Mouse (Mus musculus) C2C12 (cell line): ENCODE results near the gene Abr. TPM values are rescaled to one million over a fixed set of nuclear protein-coding genes. Genes with fewer than 3 reads are reported as not detected.
A peak's percentile ranks its signal among the peaks of the same experiment; 100 is the strongest.

Experiments
- H3K27me3 ChIP-seq: one replicate; pipeline ENCODE4 v1.6.1; 2011; ENCODE audit not compliant: control insufficient read depth, insufficient read depth, insufficient read length
- H3K36me3 ChIP-seq: one replicate; pipeline ENCODE4 v1.6.1; 2011; ENCODE audit not compliant: control insufficient read depth, insufficient read depth
- H3K4me3 ChIP-seq: one replicate; pipeline ENCODE4 v1.5.1; 2011; ENCODE audit warnings: mild to moderate bottlenecking, control low read depth; ENCODE audit not compliant: poor library complexity, insufficient read depth, severe bottlenecking
- H3K79me2 ChIP-seq: one replicate; pipeline ENCODE4 v1.6.1; 2011; ENCODE audit not compliant: control insufficient read depth, insufficient read depth
- H3K79me3 ChIP-seq: one replicate; pipeline ENCODE4 v1.6.1; 2011; ENCODE audit warnings: low read depth, control low read depth
- H3ac ChIP-seq: one replicate; pipeline ENCODE3; 2011; ENCODE audit warnings: low read depth; ENCODE audit not compliant: control insufficient read depth, insufficient read length
- CEBPB ChIP-seq: IDR thresholded peaks from one replicate; pipeline ENCODE4 v1.6.1; 2011; ENCODE audit warnings: low read depth, mild to moderate bottlenecking, control low read depth, moderate library complexity
- CTCF ChIP-seq: IDR thresholded peaks from one replicate; pipeline ENCODE4 v1.5.1; 2011; ENCODE audit not compliant: control insufficient read depth, insufficient read depth, insufficient read length
- FOSL1 ChIP-seq: IDR thresholded peaks from one replicate; pipeline ENCODE4 v1.8.0; 2011; ENCODE audit warnings: mild to moderate bottlenecking, low read length; ENCODE audit not compliant: poor library complexity, insufficient read depth, severe bottlenecking
- MAX ChIP-seq: IDR thresholded peaks from one replicate; pipeline ENCODE4 v1.6.1; 2011; ENCODE audit warnings: mild to moderate bottlenecking, control low read depth
- MYOD1 ChIP-seq: IDR thresholded peaks from one replicate; pipeline ENCODE4 v1.6.1; 2011; ENCODE audit warnings: low read depth; ENCODE audit not compliant: control insufficient read depth, insufficient read length
- MYOG ChIP-seq: IDR thresholded peaks from one replicate; pipeline ENCODE4 v1.6.1; 2011; ENCODE audit not compliant: control insufficient read depth, insufficient read length; ENCODE audit errors: extremely low read depth
- USF1 ChIP-seq: IDR thresholded peaks from one replicate; pipeline ENCODE4 v1.6.1; 2011; ENCODE audit warnings: low read depth, mild to moderate bottlenecking, control low read depth, moderate library complexity
- polyA plus RNA-seq: library from polyadenylated mRNA; unstranded; fragments of >200 nt; fragmentation: generic; extraction: Trizol; gene quantifications from one replicate; pipeline ENCODE4 v1.2.1, GENCODE M21; 2012; ENCODE audit warnings: missing spikeins

Gene Abr
- polyA plus RNA-seq, 1 experiment: 72.8 TPM

GRCm38 (mm10) chr11:76379921-76380544, 242.1 kb downstream of the Abr start:
- Histone ChIP-seq H3K79me3 (peaks cover 44% of the 10 kb centered on the region), H3K36me3 (peaks cover 4% of the 10 kb centered on the region), H3ac (no peak overlapping the region), H3K4me3 (no peak overlapping the region), H3K79me2 (peaks cover 98% of the 10 kb centered on the region), H3K27me3 (no peaks in the 10 kb centered on the region)
- TF ChIP-seq FOSL1 (no peak), MYOD1 (no peak), MAX (no peak), MYOG (no peak), USF1 (no peak), CTCF (no peak), CEBPB (no peak)

- peaks cover 43% of the 10 kb centered on the region for H3K79me3 ChIP-seq
- no peaks in the 10 kb centered on the region for H3K27me3 ChIP-seq
- peaks cover 4% of the 10 kb centered on the region for H3K36me3 ChIP-seq
- H3K4me3 ChIP-seq: no peak overlapping the region
- peaks cover 95% of the 10 kb centered on the region for H3K79me2 ChIP-seq
- TF ChIP-seq CTCF (no peak), MYOG (no peak), MAX (no peak), MYOD1 (no peak)
- H3ac ChIP-seq: no peak overlapping the region
These were observed 245.7 kb downstream of the Abr start for GRCm38 (mm10) chr11:76376425-76376824.

GRCm38 (mm10) chr11:76374491-76375185, 247.5 kb downstream of the Abr start:
- Histone ChIP-seq H3K79me3 (peaks cover 34% of the 10 kb centered on the region), H3K4me3 (no peak overlapping the region), H3K36me3 (no peaks in the 10 kb centered on the region), H3K79me2 (peaks cover 94% of the 10 kb centered on the region), H3ac (peak overlapping the region; percentile 37), H3K27me3 (no peaks in the 10 kb centered on the region)
- TF ChIP-seq MAX: peak; percentile 71
- no peak for TF ChIP-seq CTCF
- TF ChIP-seq MYOD1: no peak
- no peak for TF ChIP-seq CEBPB
- no peak for TF ChIP-seq MYOG
- TF ChIP-seq FOSL1: no peak
- no peak for TF ChIP-seq USF1

GRCm38 (mm10) chr11:76372534-76372933, 249.6 kb downstream of the Abr start:
- H3K79me2 ChIP-seq: peaks cover 94% of the 10 kb centered on the region
- no peak overlapping the region for H3ac ChIP-seq
- no peak for TF ChIP-seq MYOG
- no peak for TF ChIP-seq MYOD1
- H3K4me3 ChIP-seq: no peak overlapping the region
- H3K27me3 ChIP-seq: no peaks in the 10 kb centered on the region
- H3K79me3 ChIP-seq: peaks cover 24% of the 10 kb centered on the region
- H3K36me3 ChIP-seq: no peaks in the 10 kb centered on the region

- peaks cover 94% of the 10 kb centered on the region for H3K79me2 ChIP-seq
- H3ac ChIP-seq: no peak overlapping the region
- H3K27me3 ChIP-seq: no peaks in the 10 kb centered on the region
- H3K36me3 ChIP-seq: no peaks in the 10 kb centered on the region
- peaks cover 22% of the 10 kb centered on the region for H3K79me3 ChIP-seq
- H3K4me3 ChIP-seq: no peak overlapping the region
- TF ChIP-seq MYOG: no peak
These were observed 250.0 kb downstream of the Abr start for GRCm38 (mm10) chr11:76372120-76372519.

GRCm38 (mm10) chr11:76370491-76370890, 251.6 kb downstream of the Abr start:
- Histone ChIP-seq H3K36me3 (no peaks in the 10 kb centered on the region), H3ac (no peak overlapping the region), H3K4me3 (no peak overlapping the region), H3K27me3 (no peaks in the 10 kb centered on the region), H3K79me2 (peaks cover 91% of the 10 kb centered on the region), H3K79me3 (peaks cover 22% of the 10 kb centered on the region)
- TF ChIP-seq MAX (no peak), FOSL1 (no peak), CTCF (no peak), MYOG (no peak), CEBPB (no peak), MYOD1 (no peak), USF1 (no peak)

Other genes starting within 250 kb of the Abr start
- gene Nxn, start 223.2 kb downstream of the Abr start, polyA plus RNA-seq: 85.5 TPM
- gene Timm22, start 215.4 kb downstream of the Abr start, polyA plus RNA-seq: 105 TPM
- gene Bhlha9, start 50.2 kb upstream of the Abr start, polyA plus RNA-seq: 0.05 TPM
- gene Trarg1, start 57.5 kb upstream of the Abr start, polyA plus RNA-seq: 0.05 TPM
- gene Gosr1, start 141.3 kb upstream of the Abr start, polyA plus RNA-seq: 11.9 TPM
- 11.6 TPM for gene Cpd, start 224.7 kb upstream of the Abr start, polyA plus RNA-seq